Mouse (Mus musculus) liver, adult 2 months (tissue): ENCODE measurements at regions not wholly inside any gene's neighbourhood (a gene's known extent, or its start where the extent isn't known, plus 50 kb on each side); places are given as distances from the start of the nearest gene placed in this dataset.

Experiments used
- CTCF ChIP-seq: fragments of 200-500 bp; IDR thresholded peaks from 2 replicates; pipeline ENCODE4 v1.5.1; 2011; ENCODE audit warnings: low read depth, low read length, control low read depth
- POLR2A ChIP-seq: fragments of 200-500 bp; IDR thresholded peaks from 2 replicates; pipeline ENCODE4 v1.6.1; 2011; ENCODE audit warnings: low read length, control low read depth; ENCODE audit not compliant: insufficient read depth; ENCODE audit errors: extremely low read depth

DNA sequence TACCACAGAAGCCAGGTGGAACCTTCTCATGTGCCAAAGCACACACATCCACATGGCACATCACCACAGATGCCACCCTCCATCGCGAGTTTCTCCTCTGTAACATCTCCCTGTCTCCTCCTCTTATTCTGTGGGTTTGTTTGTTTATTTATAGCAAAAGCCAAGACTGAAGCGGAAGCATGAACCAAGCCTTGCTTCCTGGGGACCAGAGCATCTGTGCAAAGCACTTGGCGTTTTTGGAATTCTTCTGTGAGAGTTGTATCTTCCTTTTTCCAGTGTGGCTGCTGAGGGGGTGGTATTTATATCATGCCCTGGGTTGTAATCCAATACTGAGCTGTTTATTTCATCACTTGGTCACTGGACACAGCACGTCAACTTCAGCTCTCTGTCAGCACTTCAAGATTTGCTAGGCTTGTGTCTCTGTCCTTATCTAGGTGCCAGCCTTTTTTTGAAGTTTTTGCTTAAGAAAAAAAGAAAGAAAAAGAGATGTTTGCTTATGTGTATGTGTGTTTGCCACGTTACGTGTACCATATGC, 742.3 kb downstream of the 4930447A16Rik start:
- TF ChIP-seq POLR2A (no peak), CTCF (no peak)
